Mouse (Mus musculus) limb, embryonic 15.5 days (tissue): Measurements from ENCODE around the gene Zfp27. TPM values are rescaled to one million over a fixed set of nuclear protein-coding genes. Genes with fewer than 3 reads are reported as not detected.

Source experiments
- ATAC-seq: fragments of 200-750 bp; cut with Nextera tagmentation; 2 replicates; pipeline ENCODE4 v1.8.0; 2017; ENCODE audit warnings: low read depth, moderate TSS enrichment; ENCODE audit not compliant: insufficient number of reproducible peaks, low FRiP score, low TSS enrichment
- H3K27ac ChIP-seq: fragments of 300-500 bp; sonication (generic); 2 replicates; pipeline ENCODE4 v1.5.1; 2015; ENCODE audit warnings: moderate library complexity, mild to moderate bottlenecking, inconsistent platforms
- H3K27me3 ChIP-seq: fragments of 300-500 bp; sonication (generic); 2 replicates; pipeline ENCODE4 v1.6.1; 2015; ENCODE audit warnings: inconsistent platforms
- H3K36me3 ChIP-seq: fragments of 300-500 bp; sonication (generic); 2 replicates; pipeline ENCODE4 v1.6.1; 2015; ENCODE audit warnings: inconsistent platforms
- H3K4me1 ChIP-seq: fragments of 300-500 bp; sonication (generic); 2 replicates; pipeline ENCODE4 v1.6.1; 2015; ENCODE audit warnings: inconsistent platforms
- H3K4me2 ChIP-seq: fragments of 300-500 bp; sonication (generic); 2 replicates; pipeline ENCODE4 v1.6.1; 2015; ENCODE audit warnings: mild to moderate bottlenecking, inconsistent platforms
- H3K4me3 ChIP-seq: fragments of 300-500 bp; sonication (generic); 2 replicates; pipeline ENCODE4 v1.5.1; 2015; ENCODE audit warnings: mild to moderate bottlenecking, inconsistent platforms
- H3K9ac ChIP-seq: fragments of 300-500 bp; sonication (generic); 2 replicates; pipeline ENCODE4 v1.6.1; 2015; ENCODE audit warnings: inconsistent platforms
- H3K9me3 ChIP-seq: fragments of 300-500 bp; sonication (generic); 2 replicates; pipeline ENCODE4 v1.6.1; 2016; ENCODE audit warnings: inconsistent platforms
- WGBS: fragments of 180-500 bp; shearing (Covaris S2); methylation state at CpG from one replicate; pipeline ENCODE4 v1.1.7; 2015; 5-methylcytosine and 5-hydroxymethylcytosine counted together
- polyA plus RNA-seq: library from polyadenylated mRNA; unstranded; fragments of >200 nt; fragmentation: Nextera tagmentation; extraction: Ambion mirVana; gene quantifications from 2 replicates; pipeline ENCODE4 v1.2.1, GENCODE M21; 2015

Zfp27 gene
- 12.4 and 12.7 TPM in 2 replicates for polyA plus RNA-seq

DNA sequence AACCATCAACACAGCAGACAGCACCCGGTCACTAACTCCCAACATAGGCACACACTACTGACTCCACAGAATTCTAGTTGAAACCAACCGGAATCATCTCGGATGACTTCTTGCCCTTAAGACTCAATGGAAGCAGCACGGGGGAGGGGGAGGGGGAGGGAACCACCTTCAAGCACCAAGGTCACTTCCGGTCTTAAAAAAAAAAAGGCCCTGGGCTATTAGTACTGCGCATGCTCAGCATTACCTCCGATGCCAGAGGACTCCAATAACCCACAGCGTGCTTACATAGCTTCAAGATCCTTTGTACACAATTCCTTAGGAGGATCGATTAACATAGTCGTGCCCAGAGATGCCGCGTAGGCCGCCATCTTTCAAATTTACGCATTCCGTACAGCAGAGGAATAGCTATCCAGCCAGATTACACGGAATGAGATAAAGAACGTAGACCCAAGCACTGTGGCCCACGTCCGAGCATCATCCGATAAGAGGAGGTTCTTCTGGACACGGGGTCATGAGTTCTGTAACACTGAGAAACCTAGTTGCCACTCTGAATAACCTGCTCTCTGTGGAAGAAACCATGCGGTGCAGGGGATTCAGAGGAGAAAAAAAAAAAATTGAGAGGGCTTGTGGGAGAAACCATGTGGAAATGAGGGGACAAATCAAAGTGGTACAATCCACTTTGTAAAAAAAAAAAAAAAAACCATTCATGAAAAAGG is at the start of gene Zfp27:
Zfp27 (minus strand) TSS at position 607 of the 716 bp plus-strand sequence.
- WGBS, result under 1% methylated on average over 22 of the region's 22 CpGs
- H3K27ac ChIP-seq, result peak within 1 kb of the TSS; percentile 97
- H3K4me3 ChIP-seq, result peak within 1 kb of the TSS; percentile 57
- no peaks in the 10 kb centered on the region for H3K9me3 ChIP-seq
- peaks cover 18% of the 10 kb centered on the region for H3K4me1 ChIP-seq
- ATAC-seq, result peak; percentile 67
- H3K9ac ChIP-seq, result peak within 1 kb of the TSS; percentile 65
- H3K27me3 ChIP-seq, result no peaks in the 10 kb centered on the region
- H3K36me3 ChIP-seq, result peaks cover 21% of the 10 kb centered on the region
- peak within 1 kb of the TSS; percentile 63 for H3K4me2 ChIP-seq

DNA sequence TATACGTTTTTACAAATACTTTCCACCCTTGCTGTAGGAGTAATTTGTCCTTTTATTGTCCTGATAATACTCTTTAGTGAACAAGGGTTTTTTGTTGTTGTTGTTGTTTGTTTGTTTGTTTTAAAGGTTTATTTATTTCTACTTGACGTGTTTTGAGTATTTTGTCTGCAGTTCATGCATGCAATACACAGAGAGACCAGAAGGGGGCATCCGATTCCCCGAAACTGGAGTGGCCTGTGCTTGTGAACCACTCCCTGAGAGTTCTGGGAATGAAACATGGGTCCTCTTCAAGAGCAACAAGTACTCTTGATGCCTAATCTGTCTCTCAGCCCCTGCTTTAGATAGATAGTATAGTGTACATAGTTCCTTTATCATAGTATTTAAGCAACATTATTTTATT is 48.4 kb upstream of the Zfp27 start:
- no peaks in the 10 kb centered on the region for H3K9me3 ChIP-seq
- H3K4me1 ChIP-seq, result 0 out of 2 replicates have a peak, but pooled peaks cover 11% of the 10 kb centered on the region
- H3K4me2 ChIP-seq, result peak overlapping the region; percentile 59
- 28% methylated on average over 4 of the region's 4 CpGs for WGBS
- H3K4me3 ChIP-seq, result peak overlapping the region; percentile 62
- H3K27me3 ChIP-seq, result no peaks in the 10 kb centered on the region
- H3K9ac ChIP-seq, result no peak overlapping the region
- H3K36me3 ChIP-seq, result peaks cover 13% of the 10 kb centered on the region
- no peak overlapping the region for H3K27ac ChIP-seq
- no peak for ATAC-seq

DNA sequence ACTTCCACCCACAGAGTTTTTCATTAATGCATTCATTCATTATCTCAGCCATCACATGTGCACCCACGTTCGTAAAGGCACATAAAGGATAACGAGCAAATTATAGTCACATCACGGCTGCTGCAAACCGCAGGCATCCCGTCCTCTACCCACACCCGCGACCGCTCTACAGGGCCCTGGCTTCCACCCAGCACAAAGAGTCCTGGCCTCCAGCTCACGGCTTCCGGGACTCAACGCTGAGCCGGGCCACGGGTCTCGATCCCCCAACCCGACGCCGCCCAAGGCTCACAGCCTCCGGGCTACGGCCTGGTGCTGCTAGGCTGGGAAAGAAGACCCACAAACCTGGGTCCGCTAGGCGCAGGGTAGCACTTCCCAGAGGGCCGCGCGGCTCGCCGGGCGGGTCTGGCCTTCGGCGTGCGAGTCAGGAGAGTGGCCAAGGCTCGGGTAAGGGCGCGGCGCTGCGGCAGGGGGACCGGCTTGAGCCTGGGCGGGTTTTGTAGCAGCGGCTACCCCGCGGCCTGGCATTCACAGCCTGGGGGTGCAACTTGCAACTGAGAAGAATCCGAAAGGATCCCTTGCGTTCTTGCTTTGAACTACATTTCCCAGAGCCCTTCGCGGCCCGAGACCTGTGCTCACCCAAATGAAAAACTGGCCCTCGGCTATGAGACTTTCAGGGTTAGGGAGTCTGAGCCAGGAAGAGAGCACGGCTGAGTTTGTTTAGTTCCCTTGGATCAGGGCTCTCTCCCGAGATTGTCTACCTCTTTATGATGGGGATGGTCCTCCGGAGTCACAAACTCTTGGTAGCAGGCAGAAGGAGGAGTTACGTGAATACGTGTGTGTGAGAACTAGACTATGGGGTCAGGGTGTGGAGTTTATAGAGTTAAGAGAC is 47.4 kb upstream of the Zfp27 start, which contains the start of gene Zfp74:
Zfp74 (minus strand) TSS at position 577 of the 889 bp plus-strand sequence.
- Histone ChIP-seq H3K4me1 (0 out of 2 replicates have a peak, but pooled peaks cover 11% of the 10 kb centered on the region), H3K9me3 (no peaks in the 10 kb centered on the region), H3K27me3 (no peaks in the 10 kb centered on the region), H3K9ac (peak within 1 kb of the TSS; percentile 69), H3K27ac (peak within 1 kb of the TSS; percentile 94), H3K4me2 (peak within 1 kb of the TSS; percentile 59), H3K4me3 (peak within 1 kb of the TSS; percentile 62), H3K36me3 (peaks cover 18% of the 10 kb centered on the region)
- WGBS, result under 1% methylated on average over 52 of the region's 52 CpGs
- ATAC-seq, result peak; percentile 88

DNA sequence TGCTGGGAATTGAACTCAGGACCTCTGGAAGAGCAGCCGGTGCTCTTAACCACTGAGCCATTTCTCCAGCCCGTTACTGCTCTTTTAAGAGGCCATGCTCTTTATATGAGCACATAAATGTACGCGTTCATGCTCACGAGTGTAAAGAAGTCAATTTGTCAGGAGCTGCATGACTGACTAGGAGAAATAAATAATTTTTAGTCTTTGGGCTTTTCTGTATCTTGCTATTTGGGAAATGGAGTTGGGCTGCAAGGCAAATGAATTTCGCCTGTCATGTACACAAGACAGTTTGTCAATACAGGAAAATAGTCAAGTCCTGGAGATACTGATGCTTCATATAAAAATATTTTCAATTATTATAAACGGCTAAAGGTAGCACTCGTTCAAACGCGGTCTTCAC is 46.7 kb upstream of the Zfp27 start:
- H3K4me1 ChIP-seq, result 0 out of 2 replicates have a peak, but pooled peaks cover 11% of the 10 kb centered on the region
- peak overlapping the region; percentile 62 for H3K4me3 ChIP-seq
- no peaks in the 10 kb centered on the region for H3K9me3 ChIP-seq
- H3K36me3 ChIP-seq, result peaks cover 18% of the 10 kb centered on the region
- WGBS, result 23% methylated on average over 10 of the region's 10 CpGs
- H3K4me2 ChIP-seq, result peak overlapping the region; percentile 59
- peak overlapping the region; percentile 69 for H3K9ac ChIP-seq
- peak overlapping the region; percentile 94 for H3K27ac ChIP-seq
- H3K27me3 ChIP-seq, result no peaks in the 10 kb centered on the region
- no peak for ATAC-seq

DNA sequence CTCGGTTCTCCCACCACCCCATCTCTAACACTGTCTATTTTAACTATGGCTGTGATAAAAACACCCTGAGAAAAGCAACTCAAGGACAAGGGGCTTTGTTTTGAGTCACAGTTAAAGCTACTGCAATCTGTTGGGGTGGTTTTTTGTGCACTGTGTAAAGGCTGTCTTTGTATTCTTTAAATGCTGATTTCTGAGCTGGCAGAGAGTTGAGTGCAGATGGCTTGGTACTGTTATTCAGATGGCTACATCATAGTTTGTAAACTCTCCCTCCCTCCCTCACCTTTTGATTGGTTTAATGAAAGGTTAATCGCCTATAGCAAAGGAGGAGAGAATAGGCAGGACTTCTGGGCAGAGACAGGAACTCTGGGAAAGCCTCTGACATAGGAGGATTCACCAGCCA is 37.8 kb upstream of the Zfp27 start:
- peaks cover 37% of the 10 kb centered on the region for H3K36me3 ChIP-seq
- H3K4me2 ChIP-seq, result no peak overlapping the region
- 81% methylated on average over 2 of the region's 2 CpGs for WGBS

DNA sequence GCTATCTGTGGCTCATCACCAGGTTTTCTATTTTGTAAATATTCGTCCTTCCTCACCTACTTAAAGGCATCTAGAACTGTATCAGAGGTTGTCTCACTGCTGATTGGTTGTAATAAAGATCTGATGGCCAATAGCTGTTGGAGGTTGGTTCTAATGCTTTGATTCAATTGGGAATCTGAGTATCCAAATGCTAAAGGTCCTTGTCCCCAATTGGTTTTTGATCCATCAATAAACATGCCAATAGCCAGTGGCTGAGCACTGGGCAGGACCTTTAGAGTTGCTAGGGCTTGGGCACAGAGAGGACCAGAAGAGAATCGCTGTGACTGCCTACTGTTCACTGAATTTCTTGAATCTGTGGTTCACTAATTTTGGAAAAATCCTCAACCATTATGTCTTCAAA is 37.3 kb upstream of the Zfp27 start:
- no peaks in the 10 kb centered on the region for H3K27me3 ChIP-seq
- no peaks in the 10 kb centered on the region for H3K9me3 ChIP-seq
- H3K4me2 ChIP-seq, result no peak overlapping the region
- H3K4me3 ChIP-seq, result no peak overlapping the region
- no peak for ATAC-seq
- H3K36me3 ChIP-seq, result peaks cover 37% of the 10 kb centered on the region
- H3K27ac ChIP-seq, result no peak overlapping the region
- 77% methylated on average over 2 of the region's 2 CpGs for WGBS
- no peak overlapping the region for H3K9ac ChIP-seq
- no peaks in the 10 kb centered on the region for H3K4me1 ChIP-seq

More for the DNA sequence above, 37.8 kb upstream of the Zfp27 start:
- Histone ChIP-seq H3K9ac (no peak overlapping the region), H3K9me3 (no peaks in the 10 kb centered on the region), H3K27ac (no peak overlapping the region), H3K4me3 (no peak overlapping the region), H3K4me1 (no peaks in the 10 kb centered on the region), H3K27me3 (no peaks in the 10 kb centered on the region)
- no peak for ATAC-seq

DNA sequence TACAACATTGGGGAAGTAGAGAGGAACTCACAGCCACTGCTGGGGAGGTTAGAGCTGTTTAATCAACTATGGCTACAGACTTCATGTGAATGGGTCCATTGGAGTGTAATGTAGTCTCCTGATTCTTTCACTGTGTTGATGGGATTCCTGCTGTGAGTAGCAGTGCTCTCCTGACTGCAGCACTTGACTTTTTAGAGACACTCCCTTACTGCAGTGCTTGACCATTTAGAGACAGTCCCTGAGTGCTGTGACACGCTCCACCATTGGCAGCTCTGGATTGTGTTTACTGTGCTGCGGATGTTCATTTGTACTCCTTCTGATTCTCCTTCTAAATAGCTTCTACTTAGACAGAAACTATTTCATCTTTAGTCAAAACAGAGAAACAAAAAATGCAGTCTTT is 36.4 kb upstream of the Zfp27 start:
- Histone ChIP-seq H3K36me3 (peaks cover 39% of the 10 kb centered on the region), H3K27me3 (no peaks in the 10 kb centered on the region), H3K4me1 (no peaks in the 10 kb centered on the region), H3K4me3 (no peak overlapping the region), H3K9ac (no peak overlapping the region), H3K4me2 (no peak overlapping the region), H3K27ac (no peak overlapping the region), H3K9me3 (no peaks in the 10 kb centered on the region)
- no peak for ATAC-seq
- 48% methylated on average over 2 of the region's 2 CpGs for WGBS

DNA sequence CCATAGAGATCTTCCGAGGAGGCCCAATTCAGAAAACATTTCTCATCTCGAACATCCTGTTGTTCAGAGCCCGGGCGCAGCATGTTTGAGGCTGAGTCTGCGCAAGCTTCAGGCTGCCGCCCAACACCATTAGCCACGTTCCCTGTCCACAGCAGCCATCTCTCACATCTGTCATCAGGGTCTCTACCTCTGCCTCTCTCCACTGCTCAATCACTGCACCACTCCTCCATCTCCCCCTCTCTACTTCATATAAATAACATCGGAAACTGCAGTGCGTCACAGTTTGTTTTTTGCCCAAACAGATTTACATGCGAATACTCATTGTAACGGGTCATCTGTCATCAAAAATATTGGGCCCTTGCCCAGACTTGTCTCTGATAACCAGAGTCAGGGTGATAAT is 34.7 kb upstream of the Zfp27 start:
- Histone ChIP-seq H3K4me2 (no peak overlapping the region), H3K27ac (no peak overlapping the region), H3K9ac (no peak overlapping the region), H3K36me3 (peaks cover 54% of the 10 kb centered on the region), H3K27me3 (no peaks in the 10 kb centered on the region), H3K4me3 (no peak overlapping the region), H3K9me3 (no peaks in the 10 kb centered on the region), H3K4me1 (no peaks in the 10 kb centered on the region)
- ATAC-seq, result no peak
- 84% methylated on average over 11 of the region's 11 CpGs for WGBS

DNA sequence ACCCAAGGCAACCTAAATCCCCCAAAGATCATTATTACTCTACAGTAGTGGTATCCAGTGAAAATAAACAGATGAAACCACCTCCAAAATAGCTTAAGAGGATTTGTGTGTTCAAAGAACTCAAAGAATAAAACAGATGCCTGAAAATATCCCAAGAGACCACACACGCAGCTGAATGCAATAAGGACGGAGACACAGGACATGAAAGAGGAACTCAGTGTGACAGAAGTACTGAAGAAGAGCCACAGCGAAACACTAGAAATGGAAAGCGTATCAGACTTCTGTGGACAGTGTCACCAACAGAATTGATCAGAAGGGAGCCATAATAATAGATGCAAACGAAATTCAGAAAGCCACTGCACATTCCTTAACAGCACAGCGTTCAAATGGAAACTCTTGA is 32.5 kb upstream of the Zfp27 start:
- WGBS, result 82% methylated on average over 6 of the region's 6 CpGs
- no peak overlapping the region for H3K4me3 ChIP-seq
- no peaks in the 10 kb centered on the region for H3K9me3 ChIP-seq
- H3K4me1 ChIP-seq, result no peaks in the 10 kb centered on the region
- no peak for ATAC-seq
- no peak overlapping the region for H3K4me2 ChIP-seq
- no peak overlapping the region for H3K27ac ChIP-seq
- H3K36me3 ChIP-seq, result peaks cover 69% of the 10 kb centered on the region
- H3K27me3 ChIP-seq, result no peaks in the 10 kb centered on the region
- no peak overlapping the region for H3K9ac ChIP-seq

DNA sequence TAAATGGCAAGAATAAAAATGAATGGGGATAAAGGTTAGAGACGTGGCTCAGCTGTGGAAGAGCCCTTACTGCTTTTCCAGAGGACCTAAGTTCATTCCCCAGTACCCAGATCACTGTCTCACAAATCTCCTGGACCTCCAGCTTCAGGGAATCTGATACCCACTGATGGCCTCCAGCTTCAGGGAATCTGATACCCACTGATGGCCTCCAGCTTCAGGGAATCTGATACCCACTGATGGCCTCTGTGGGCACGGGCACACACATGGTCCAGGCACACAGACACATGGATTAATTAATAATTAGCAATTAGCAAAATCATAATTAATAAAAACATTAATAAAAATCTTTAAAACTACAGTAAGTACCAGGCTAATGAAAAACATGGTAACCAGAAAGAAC is 16.4 kb upstream of the Zfp27 start:
- WGBS, result 41% methylated on average over 2 of the region's 2 CpGs
- Histone ChIP-seq H3K36me3 (no peaks in the 10 kb centered on the region; the same call in 1 of the 2 replicates), H3K4me3 (no peak overlapping the region), H3K4me1 (no peaks in the 10 kb centered on the region), H3K9me3 (no peaks in the 10 kb centered on the region), H3K9ac (no peak overlapping the region), H3K27me3 (no peaks in the 10 kb centered on the region), H3K27ac (no peak overlapping the region), H3K4me2 (no peak overlapping the region)
- ATAC-seq, result no peak

DNA sequence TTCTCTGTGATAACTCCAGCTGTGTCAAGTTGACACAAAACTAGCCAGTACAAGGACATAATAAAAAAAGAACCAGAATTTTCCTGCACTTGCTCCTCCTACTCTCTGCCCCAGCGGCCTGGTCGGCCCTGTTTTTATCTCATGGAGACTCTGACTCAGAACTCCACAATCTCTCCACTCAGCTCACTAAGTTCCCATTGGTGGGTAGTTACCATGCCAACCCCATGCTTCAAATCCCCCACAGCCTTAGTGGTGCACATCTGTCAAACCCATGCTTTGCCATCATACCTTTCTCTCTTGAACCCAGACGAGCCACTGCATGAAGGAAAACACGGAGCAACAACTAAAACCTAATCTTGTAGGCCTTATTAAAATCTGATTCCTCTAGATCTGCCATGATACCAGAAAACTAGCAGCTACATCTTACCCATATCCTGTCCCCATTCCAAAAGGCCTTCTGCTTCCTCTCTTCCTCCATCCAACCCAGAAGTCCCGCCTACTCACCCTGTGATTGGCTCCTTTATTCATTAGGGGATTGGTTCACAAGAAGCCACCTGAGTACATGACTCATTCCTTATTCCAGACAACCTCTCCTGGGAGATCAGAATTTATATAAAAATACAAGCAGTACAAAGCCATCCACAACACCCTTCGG is 15.2 kb upstream of the Zfp27 start:
- ATAC-seq, result no peak
- Histone ChIP-seq H3K4me1 (no peaks in the 10 kb centered on the region), H3K9ac (no peak overlapping the region), H3K9me3 (no peaks in the 10 kb centered on the region), H3K4me2 (no peak overlapping the region), H3K27me3 (no peaks in the 10 kb centered on the region), H3K27ac (no peak overlapping the region), H3K4me3 (no peak overlapping the region), H3K36me3 (peaks cover 9% of the 10 kb centered on the region)
- WGBS, result 79% methylated on average over 6 of the region's 6 CpGs
